Mouse (Mus musculus) heart, adult 2 months (tissue): ENCODE data around the gene Gm11273.
A peak's percentile ranks its signal among the peaks of the same experiment; 100 is the strongest.

Experiments
- CTCF ChIP-seq: fragments of 200-600 bp; IDR thresholded peaks from 2 replicates; pipeline ENCODE4 v1.8.1; 2022; ENCODE audit warnings: antibody characterized with exemption, mild to moderate bottlenecking, moderate library complexity
- POLR2A ChIP-seq: fragments of 200-500 bp; IDR thresholded peaks from 2 replicates; pipeline ENCODE4 v1.6.1; 2011; ENCODE audit warnings: mild to moderate bottlenecking, low read depth, low read length, control low read depth; ENCODE audit not compliant: insufficient read depth

- TF ChIP-seq CTCF, result no peak
- peak; percentile 82 for TF ChIP-seq POLR2A
Observed at GRCm38 (mm10) chr13:21506221-21506649, 5.0 kb upstream of the Gm11273 start.
